Mouse (Mus musculus) embryonic facial prominence, embryonic 11.5 days (tissue): Measurements from ENCODE around the gene Mamstr. TPM values are rescaled to one million over a fixed set of nuclear protein-coding genes. Genes with fewer than 3 reads are reported as not detected.

Experiments used
- ATAC-seq: fragments of 200-750 bp; cut with Nextera tagmentation; replicated peaks from 2 replicates; pipeline ENCODE4 v1.8.0; 2017; ENCODE audit warnings: low read depth; ENCODE audit not compliant: insufficient number of reproducible peaks, low FRiP score, low TSS enrichment
- DNase-seq: peaks from one replicate; pipeline ENCODE4 v3.0.0-alpha.2; 2015; ENCODE audit warnings: low spot score
- H3K27ac ChIP-seq: fragments of 300-500 bp; sonication (generic); replicated peaks from 2 replicates; pipeline ENCODE4 v1.5.1; 2014; ENCODE audit warnings: mild to moderate bottlenecking, low read depth, low read length, control low read depth
- H3K27me3 ChIP-seq: fragments of 300-500 bp; sonication (generic); 2 replicates; pipeline ENCODE4 v1.6.1; 2014; ENCODE audit warnings: mild to moderate bottlenecking, low read length, moderate library complexity, mixed read lengths; ENCODE audit not compliant: control insufficient read depth, insufficient read depth
- H3K36me3 ChIP-seq: fragments of 300-500 bp; sonication (generic); replicated peaks from 2 replicates; pipeline ENCODE4 v1.6.1; 2014; ENCODE audit warnings: low read depth, mild to moderate bottlenecking, low read length, moderate library complexity, mixed read lengths; ENCODE audit not compliant: control insufficient read depth, insufficient read depth
- H3K4me1 ChIP-seq: fragments of 300-500 bp; sonication (generic); 2 replicates; pipeline ENCODE4 v1.6.1; 2014; ENCODE audit warnings: low read length, mixed read lengths; ENCODE audit not compliant: control insufficient read depth, insufficient read depth
- H3K4me2 ChIP-seq: fragments of 300-500 bp; sonication (generic); 2 replicates; pipeline ENCODE4 v1.6.1; 2014; ENCODE audit warnings: low read depth, mild to moderate bottlenecking, control low read depth, low read length, moderate library complexity
- H3K4me3 ChIP-seq: fragments of 300-500 bp; sonication (generic); 2 replicates; pipeline ENCODE4 v1.5.1; 2014; ENCODE audit warnings: low read depth, low read length, control low read depth
- H3K9ac ChIP-seq: fragments of 300-500 bp; sonication (generic); replicated peaks from 2 replicates; pipeline ENCODE4 v1.6.1; 2014; ENCODE audit warnings: mild to moderate bottlenecking, control low read depth, low read length
- H3K9me3 ChIP-seq: fragments of 300-500 bp; sonication (generic); replicated peaks from 2 replicates; pipeline ENCODE4 v1.6.1; 2016; ENCODE audit warnings: mild to moderate bottlenecking, low read length, inconsistent platforms, mixed read lengths; ENCODE audit not compliant: control insufficient read depth
- WGBS: fragments of 180-500 bp; shearing (Covaris S2); extraction: QIAGEN DNeasy Blood & Tissue Kit; methylation state at CpG from one replicate; pipeline ENCODE4 v1.1.7; 2014; 5-methylcytosine and 5-hydroxymethylcytosine counted together
- polyA plus RNA-seq: library from polyadenylated mRNA; unstranded; fragments of >200 nt; fragmentation: Nextera tagmentation; extraction: Ambion mirVana; gene quantifications from 2 replicates; pipeline ENCODE4 v1.2.1, GENCODE M21; 2014

Mamstr gene
- polyA plus RNA-seq, 1 experiment from 2014 or later: 1.8 TPM

DNA sequence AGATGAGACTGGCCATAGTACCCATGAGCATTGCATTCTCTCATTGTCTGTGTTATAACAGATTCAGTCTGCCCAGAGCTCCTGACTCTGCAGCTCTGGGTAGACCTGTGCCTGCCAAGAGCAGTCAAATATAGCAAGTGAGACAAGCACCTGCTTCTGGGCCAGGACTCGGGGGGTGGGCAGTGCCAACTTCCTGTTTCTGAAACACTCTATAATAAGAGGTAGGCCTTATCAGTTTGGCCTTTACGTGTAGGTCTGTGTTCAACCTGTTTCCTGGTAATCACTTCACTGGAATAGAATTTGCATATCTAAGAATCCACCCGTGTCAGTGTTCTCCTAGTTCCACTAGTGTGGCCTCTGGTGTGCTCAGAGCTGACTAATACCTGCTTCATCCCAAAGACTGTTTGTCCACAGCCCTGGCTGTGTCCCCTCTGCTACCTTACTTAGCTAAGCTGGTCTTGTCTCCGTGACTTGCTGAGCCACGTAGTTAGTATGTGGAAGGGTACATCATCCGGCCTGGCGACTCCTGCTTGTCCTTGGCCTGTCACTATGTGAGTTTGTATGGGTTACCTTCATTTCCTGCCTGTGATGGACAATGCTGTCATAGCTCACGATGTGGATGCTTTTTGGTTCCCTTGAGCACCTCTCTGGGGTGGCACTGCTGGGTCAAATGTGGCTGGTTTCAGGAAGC is 41.4 kb downstream of the Mamstr start:
- no peak for ATAC-seq
- peaks cover 6% of the 10 kb centered on the region for H3K4me1 ChIP-seq
- no peaks in the 10 kb centered on the region for H3K36me3 ChIP-seq
- no peak overlapping the region for H3K27ac ChIP-seq
- no peak overlapping the region for H3K4me2 ChIP-seq
- 88% methylated on average over 8 of the region's 8 CpGs for WGBS
- no peaks in the 10 kb centered on the region for H3K9me3 ChIP-seq
- no peaks in the 10 kb centered on the region for H3K27me3 ChIP-seq
- H3K4me3 ChIP-seq: no peak overlapping the region
- H3K9ac ChIP-seq: no peak overlapping the region
- DNase-seq: no peak

DNA sequence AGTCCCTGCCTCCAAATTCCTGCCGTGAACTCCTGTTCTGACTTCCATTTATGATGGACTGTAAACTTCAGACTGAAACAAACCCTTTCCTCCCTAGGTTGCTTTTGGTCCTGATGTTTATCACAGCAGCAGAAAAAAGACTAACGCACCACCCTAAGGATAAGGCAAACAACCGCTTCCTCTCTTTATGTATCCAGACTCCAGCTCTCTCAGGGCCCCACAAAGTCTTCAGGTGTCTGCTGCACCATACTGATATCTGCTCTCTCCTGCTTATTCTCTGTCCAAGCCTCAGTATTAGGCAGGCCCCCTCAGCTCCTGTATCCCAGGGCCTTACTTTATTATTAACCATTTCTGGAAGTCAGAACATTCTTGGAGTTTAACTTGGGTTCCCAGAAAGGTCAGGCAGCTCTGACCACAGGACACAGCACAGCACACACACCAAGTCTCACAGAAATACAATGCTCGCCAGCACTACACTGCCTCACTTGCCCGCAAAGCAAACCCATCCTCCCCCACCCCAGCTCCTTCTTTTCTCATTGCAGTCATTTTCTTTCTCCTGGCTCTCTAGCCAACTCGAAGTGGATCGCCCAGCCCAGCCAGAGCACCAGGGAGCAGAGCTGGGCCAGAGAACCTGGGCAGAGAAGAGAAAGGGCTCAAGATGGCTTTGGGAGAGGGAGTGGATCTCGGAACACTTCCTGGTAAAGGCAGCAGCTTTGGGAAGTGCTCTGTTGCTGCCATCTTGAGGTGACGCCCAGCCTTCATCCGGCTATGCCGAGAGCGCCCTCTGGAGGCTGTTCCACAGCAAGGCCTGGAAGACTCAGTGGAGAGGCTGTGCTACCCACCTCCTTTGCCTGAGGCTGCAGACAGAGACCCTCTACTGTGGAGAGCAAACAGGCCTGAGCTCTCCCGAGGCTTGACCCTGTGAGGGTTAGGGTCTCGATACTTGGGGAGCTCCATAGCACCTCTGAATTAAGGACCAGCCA is 42.7 kb downstream of the Mamstr start:
- peaks cover 9% of the 10 kb centered on the region for H3K4me1 ChIP-seq
- 0 out of 2 replicates have a peak overlapping the region, but pooled peaks have one; percentile 8 for H3K27ac ChIP-seq
- H3K36me3 ChIP-seq: no peaks in the 10 kb centered on the region
- ATAC-seq (peak; percentile 74), DNase-seq (peak; percentile 96)
- no peaks in the 10 kb centered on the region for H3K27me3 ChIP-seq
- H3K9ac ChIP-seq: peak overlapping the region; percentile 42
- no peaks in the 10 kb centered on the region for H3K9me3 ChIP-seq
- no peak overlapping the region for H3K4me3 ChIP-seq
- WGBS: 29% methylated on average over 14 of the region's 14 CpGs
- peak overlapping the region; percentile 29; the same call in 1 of the 2 replicates for H3K4me2 ChIP-seq

DNA sequence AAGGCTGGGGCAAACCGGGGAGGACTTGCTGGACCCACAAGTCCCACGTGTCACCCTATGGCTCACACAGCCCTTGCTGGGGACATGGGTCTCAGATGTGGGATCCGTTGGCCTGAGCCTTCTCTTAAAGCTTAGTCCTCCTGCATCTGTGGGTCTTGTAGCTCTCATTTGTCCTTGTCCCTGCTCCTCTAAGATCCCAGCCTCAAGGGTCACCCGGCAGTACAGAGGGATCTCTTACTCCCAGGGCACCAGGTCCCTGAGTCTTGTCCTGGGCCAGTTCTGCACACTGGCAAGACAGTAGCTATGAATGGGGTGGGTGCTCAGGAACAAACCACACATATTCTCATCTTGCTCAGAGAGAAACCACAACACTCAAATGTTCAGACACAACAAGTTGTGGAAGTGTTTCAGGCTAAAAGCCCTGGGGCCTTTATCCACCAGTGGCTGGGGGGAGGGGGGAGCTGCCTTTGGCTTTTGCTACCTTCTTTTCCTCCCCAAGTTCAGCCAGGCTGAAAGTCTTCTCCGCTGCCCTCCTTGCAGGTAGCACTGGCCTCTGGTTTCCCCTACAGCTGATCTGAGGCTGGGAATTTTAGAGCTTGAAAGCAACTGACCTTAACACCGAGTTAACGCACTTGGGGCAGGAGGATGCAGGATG is 43.7 kb downstream of the Mamstr start, which contains the start of gene Ntn5:
TSS of gene Ntn5 (plus strand) at position 627 of the 655 bp plus-strand sequence.
- Histone ChIP-seq H3K9ac (no peak within 1 kb of the TSS; the same call in 1 of the 2 replicates), H3K4me1 (peaks cover 9% of the 10 kb centered on the region)
- no peak for DNase-seq

DNA sequence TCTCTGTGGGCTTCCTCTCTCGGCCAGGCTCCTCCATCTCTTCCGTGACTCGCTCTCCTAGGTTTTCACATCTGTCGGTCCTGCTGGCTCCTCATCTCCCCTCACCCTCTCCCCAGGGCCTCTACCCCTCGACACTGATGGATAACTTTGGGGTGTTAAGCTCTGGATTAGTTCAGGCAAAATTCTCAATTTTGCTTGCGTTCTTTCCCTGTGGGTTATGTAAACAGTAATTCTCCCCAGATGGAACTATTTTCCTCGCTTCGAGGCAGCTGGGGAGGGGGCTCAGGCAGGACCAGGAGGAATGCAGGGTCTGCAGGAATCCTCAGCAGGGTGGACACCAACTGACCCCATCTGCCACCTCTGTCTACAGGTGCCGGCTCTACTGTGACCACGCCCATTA is 46.0 kb downstream of the Mamstr start:
- H3K27ac ChIP-seq: 0 out of 2 replicates have a peak overlapping the region, but pooled peaks have one; percentile 9
- ATAC-seq (no peak), DNase-seq (peak; percentile 57)
- H3K4me2 ChIP-seq: no peak overlapping the region
- H3K9ac ChIP-seq: peak overlapping the region; percentile 13; the same call in 1 of the 2 replicates
- H3K4me3 ChIP-seq: no peak overlapping the region
- peaks cover 9% of the 10 kb centered on the region for H3K4me1 ChIP-seq
- H3K36me3 ChIP-seq: no peaks in the 10 kb centered on the region
- 25% methylated on average over 10 of the region's 10 CpGs for WGBS
- H3K9me3 ChIP-seq: no peaks in the 10 kb centered on the region
- no peaks in the 10 kb centered on the region for H3K27me3 ChIP-seq

More for the DNA sequence above, 43.7 kb downstream of the Mamstr start, which contains the start of gene Ntn5:
- no peaks in the 10 kb centered on the region for H3K27me3 ChIP-seq
- H3K4me3 ChIP-seq: no peak within 1 kb of the TSS
- no peak within 1 kb of the TSS for H3K4me2 ChIP-seq
- H3K9me3 ChIP-seq: no peaks in the 10 kb centered on the region
- H3K27ac ChIP-seq: no peak within 1 kb of the TSS
- 70% methylated on average over 7 of the region's 7 CpGs for WGBS
- H3K36me3 ChIP-seq: no peaks in the 10 kb centered on the region
- ATAC-seq: no peak

DNA sequence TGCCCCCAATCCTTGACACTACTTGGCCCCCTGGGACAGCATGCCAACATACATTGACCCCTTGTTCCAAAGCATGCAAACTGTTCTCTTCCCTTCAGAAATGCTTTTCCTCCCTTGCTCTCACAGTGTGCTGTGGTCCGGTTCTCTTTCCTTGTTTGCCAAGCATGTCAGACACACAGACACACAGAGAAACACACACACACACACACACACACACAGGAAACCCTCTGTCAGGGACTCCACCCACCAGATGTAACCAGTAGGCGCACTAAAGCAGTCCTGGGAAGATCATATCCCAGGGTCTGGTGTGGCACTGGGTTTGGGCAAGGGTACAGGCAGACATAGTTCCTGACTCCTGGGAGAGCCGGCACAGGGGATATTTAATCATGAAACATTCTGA is 47.1 kb downstream of the Mamstr start:
- Histone ChIP-seq H3K4me3 (no peak overlapping the region), H3K9ac (no peak overlapping the region), H3K4me1 (peaks cover 9% of the 10 kb centered on the region), H3K27ac (no peak overlapping the region), H3K9me3 (no peaks in the 10 kb centered on the region), H3K4me2 (no peak overlapping the region), H3K36me3 (no peaks in the 10 kb centered on the region), H3K27me3 (no peaks in the 10 kb centered on the region)
- no peak for ATAC-seq
- 67% methylated on average over 3 of the region's 3 CpGs for WGBS
- DNase-seq: no peak

DNA sequence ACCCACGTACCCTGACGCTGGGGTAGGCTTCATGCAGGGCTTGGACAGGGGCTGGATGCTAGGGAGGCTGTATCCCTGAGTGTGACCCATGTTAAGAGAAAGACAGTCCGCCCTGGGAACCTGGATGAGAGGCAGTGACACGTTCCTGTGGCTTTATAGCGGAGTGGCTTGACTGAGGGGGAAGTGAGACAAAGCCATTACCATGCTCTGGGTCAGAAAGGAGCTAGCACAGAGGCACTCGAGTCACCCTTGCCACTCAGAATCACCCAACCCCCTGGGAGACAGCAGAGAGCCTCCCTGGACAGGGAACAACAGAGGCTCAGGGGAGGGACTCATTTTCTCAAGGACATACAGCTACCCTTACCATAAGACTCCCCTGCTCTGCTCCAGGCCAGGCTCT is 49.3 kb downstream of the Mamstr start:
- H3K9me3 ChIP-seq: no peaks in the 10 kb centered on the region
- H3K4me2 ChIP-seq: no peak overlapping the region
- H3K36me3 ChIP-seq: no peaks in the 10 kb centered on the region
- WGBS: 55% methylated on average over 6 of the region's 6 CpGs
- H3K4me1 ChIP-seq: peaks cover 9% of the 10 kb centered on the region
- no peaks in the 10 kb centered on the region for H3K27me3 ChIP-seq
- no peak overlapping the region for H3K9ac ChIP-seq
- DNase-seq: no peak
- no peak for ATAC-seq
- H3K27ac ChIP-seq: no peak overlapping the region
- no peak overlapping the region for H3K4me3 ChIP-seq

DNA sequence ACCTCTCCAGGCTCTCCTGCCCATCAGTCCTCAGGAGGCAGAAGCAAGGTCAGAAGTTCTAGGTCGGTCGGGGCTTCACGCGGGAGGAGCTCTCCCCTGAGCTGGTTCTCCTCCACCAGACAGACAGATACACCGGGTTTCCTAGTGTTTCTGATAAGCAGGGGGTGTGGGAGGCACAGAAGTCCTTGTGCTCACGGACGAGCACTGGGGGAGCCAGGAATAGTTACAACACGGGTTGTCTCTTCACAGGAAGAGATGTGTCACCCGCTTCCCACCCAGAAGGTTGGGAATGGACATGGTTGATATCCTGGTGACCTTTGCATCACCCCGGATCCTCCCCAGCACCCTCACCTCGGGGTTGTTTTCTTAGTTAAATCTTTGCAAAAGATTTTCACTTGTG is 50.0 kb downstream of the Mamstr start:
- DNase-seq (no peak), ATAC-seq (no peak)
- Histone ChIP-seq H3K36me3 (no peaks in the 10 kb centered on the region), H3K4me3 (no peak overlapping the region), H3K9ac (no peak overlapping the region), H3K4me2 (no peak overlapping the region), H3K9me3 (no peaks in the 10 kb centered on the region), H3K4me1 (peaks cover 9% of the 10 kb centered on the region), H3K27me3 (no peaks in the 10 kb centered on the region), H3K27ac (no peak overlapping the region)
- WGBS: 69% methylated on average over 11 of the region's 11 CpGs
